Mouse (Mus musculus) cerebellum, adult (tissue): Measurements from ENCODE around the gene Erich4.

ENCODE experiments used
- ATAC-seq: cut with Nextera tagmentation; 2 replicates; pipeline ENCODE4 v1.9.2; 2017; ENCODE audit warnings: mild to moderate bottlenecking, moderate library complexity, mixed read lengths; ENCODE audit not compliant: insufficient number of reproducible peaks, low FRiP score, low TSS enrichment

Erich4 gene

DNA sequence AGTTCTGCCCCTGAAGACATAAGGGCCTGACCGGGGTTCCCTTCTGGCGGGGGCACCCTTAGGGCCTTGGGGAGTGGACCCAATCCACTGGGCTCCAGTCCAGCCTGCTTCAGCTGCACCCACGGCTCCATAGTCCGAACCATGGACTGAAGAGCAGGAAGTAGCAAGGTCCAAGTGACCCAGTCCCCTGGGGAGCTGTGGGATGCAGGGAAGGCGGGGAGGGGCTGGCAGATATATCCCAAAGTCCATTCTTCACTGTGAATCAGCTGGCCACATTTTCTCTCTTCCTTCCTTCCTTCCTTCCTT is at the start of gene Erich4:
Gene Erich4, minus strand, starts transcription at position 187 of the 306 bp plus-strand sequence.
- no peak for ATAC-seq

DNA sequence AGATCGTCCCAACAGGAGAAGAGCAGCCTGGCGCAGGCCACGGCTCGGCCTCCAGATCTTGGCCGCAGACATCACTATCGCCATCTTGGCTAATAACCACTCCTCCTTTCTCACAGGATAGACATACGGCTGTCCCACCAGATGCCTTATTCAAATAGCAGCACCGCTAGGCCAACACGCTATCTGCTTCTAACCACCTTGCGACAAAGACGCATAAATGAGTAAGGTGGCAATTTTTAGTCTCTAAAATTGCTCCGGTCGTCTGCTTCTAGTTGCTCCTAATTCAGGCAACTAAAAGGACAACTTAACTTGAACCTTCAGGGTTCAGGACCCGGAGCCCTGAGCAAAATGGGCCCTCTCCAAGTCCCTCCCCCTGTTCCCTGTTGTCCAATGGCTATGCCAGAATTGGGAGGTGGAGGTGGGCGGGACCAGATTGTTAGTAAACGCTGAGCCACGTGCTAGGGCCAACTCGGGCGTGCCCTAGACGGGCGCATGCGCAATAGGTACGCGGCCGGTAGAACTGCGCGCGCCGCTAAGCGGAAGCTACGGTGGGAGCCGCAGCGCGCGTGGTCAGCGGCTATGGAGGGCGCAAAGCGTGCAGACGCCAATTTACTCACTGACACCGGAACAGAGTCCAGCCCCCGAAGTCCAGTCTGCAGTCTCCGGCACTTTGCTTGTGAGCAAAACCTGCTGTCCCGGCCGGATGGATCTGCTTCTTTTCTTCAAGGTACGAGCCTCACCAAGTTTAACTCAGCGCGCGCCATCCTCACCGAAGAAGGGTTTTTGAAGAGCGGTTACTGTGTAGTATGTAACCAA is 43.2 kb upstream of the Erich4 start, which contains the start of the genes Bckdha and Exosc5:
Gene Bckdha, minus strand, starts transcription at position 325 of the 816 bp plus-strand sequence.
Gene Exosc5, plus strand, starts transcription at position 508 of the 816 bp plus-strand sequence.
- peak; percentile 90 for ATAC-seq

DNA sequence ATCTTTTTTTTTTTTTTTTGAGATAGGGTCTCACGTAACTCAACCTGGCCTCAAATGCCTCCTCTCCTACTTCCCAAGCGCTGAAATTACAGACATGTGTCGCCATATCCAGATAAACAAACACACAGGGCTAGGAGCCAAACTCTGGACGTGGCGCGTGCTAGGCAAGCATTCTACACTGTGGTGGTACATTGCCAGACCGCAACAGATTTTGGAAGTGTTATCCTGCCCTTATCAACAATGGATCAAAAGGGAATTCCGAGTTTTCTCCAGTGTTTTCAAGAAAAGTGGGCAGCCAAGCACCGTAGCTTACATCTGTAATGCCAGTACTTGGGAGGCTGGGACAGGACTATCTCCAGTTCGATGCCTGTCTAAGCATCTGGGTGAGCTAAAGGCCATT is 42.1 kb upstream of the Erich4 start:
- ATAC-seq = no peak

DNA sequence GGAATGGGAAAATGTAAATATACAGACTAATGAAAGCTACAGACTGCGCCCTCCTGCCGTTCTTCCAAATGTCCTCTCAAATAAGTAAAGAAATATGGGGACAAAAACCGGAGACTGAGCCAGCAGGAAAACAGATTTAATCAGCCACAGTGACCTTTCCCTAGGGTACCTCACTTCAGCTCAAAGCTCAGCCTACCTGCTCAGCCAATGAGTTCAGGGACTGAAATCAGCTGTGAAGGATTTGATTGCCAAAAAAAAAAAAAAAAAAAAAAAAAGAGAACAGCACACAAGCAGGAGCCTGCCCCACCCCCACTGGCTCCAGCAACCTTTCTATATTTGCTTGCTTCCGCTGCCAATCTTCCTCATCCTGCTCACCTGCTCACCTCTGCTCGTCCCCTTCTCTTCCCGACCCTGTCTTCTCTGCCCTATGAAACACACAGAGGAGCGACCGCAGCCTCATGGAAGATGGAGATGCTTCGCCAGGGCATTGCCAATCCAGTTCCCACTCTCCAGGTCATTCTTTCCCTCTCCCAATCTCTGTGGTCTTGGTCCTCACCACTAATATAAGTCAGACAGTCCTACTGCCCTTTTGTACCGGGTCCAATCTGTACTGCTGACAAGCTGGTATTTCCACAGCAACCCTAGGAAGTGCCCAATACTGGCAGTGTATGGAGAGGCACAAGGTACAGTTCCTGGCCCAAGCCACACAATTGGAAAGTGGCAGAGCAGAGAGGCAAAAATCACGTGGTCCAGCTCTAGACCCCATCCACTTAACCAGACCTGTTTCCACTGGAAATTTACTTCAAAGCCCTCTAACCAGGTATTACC is 40.1 kb upstream of the Erich4 start:
- no peak for ATAC-seq

DNA sequence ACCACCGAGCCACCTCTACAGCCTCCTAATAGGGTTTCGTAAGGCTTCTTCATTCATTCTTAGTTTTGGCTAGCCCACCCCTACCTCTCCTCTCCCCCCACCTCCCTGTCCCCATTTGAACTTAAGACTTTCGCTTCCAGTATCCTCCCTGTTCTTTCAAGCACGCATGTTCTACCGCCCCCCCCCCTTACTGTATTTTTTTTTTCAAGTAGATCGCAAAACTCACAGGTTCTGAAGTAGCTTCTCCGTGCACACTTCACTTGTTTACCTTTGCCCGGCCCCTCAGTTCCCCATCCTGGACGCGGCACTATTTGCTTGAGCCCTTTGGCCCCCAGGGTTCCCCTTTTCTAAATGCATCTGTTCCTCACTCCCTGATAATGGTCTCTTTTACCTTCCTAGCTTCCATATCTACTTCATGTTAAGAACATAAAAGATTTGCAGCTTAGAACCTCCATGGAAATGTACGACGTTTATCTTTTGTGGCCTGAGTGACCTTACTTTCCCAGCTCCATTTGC is 36.6 kb upstream of the Erich4 start:
- no peak for ATAC-seq

DNA sequence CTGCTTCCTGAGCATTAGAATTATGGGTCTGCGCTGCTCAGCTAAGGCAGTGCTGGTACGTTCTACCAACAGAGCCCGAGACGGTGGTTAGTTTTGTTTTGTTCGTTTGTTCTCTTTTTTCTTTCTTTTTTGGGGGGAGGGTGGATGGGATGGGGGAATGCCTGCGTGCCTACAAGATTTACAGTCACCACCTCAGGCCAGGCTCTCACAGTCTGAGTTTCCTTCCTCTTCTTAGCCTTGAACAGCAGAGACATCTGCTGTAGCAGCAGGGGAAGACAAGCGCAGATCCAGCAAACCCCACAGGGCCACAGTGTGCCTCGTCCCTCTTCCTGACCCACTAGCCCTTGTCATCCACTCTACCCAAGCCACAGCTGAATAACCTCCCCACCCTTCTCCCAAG is 35.6 kb upstream of the Erich4 start:
- ATAC-seq = peak; percentile 52; the same call in 1 of the 2 replicates

DNA sequence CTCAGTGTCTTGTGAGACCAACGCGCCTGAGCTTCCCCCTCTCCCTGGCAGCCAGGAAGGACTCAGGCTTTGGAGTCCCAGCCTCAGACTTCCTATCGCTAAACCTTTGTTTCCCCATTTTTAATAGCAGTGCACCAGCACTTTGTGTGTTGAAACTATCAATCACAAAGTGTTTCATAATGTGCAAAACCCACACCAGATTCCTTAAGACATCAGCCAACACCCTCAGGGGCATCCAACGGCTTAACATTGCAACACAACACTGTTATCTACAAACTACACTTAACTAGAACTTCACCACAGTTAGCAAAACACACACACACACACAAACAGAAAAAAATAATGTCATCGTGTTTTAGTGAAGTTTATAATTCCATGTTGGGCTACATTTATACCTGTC is 34.1 kb upstream of the Erich4 start:
- no peak for ATAC-seq

DNA sequence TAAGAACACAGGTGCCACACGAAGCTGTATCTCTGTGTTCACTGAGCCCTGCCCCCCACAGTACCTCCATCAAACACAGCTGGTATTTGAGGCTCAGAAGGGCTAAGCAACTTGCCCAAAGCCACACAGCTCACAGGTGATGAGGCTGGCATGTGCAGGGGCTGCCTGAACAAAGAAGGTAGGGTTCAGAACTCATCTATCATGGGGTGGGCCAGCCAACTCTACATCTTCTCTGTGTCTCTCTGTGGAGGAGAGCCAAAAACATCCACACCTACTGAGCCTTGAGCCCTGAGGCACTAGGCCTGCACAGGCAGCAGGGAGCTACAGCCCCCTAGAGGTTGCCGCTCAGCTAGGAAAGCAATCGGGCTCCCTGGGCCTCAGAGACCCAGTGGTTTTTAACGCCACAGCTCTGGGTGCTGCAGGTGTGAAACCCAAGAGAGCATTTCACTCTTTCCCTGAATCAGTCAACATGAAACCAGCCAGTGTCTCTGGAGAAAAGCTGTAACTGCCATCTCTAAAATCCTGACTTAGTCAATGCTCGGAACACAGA is 32.0 kb upstream of the Erich4 start:
- ATAC-seq = no peak

DNA sequence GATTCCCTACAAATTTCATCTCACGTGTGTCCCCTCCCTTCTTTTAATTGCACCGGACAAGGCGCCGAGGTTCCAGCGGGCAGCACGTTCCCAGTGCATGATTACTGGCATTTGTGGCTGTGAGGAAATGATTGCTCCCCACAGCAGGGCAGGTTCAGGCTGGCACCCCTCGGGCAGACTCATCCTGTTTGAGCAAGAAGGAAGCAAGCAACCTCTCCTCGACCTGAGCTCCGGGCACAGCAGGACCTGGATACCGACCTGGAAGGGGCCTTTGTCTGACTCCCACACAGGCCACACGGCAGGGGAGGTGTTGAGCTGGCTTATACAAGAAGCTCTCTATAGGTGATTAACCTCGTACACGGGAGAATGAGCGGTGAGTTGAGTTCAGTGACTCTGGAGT is 29.4 kb upstream of the Erich4 start:
- no peak for ATAC-seq

DNA sequence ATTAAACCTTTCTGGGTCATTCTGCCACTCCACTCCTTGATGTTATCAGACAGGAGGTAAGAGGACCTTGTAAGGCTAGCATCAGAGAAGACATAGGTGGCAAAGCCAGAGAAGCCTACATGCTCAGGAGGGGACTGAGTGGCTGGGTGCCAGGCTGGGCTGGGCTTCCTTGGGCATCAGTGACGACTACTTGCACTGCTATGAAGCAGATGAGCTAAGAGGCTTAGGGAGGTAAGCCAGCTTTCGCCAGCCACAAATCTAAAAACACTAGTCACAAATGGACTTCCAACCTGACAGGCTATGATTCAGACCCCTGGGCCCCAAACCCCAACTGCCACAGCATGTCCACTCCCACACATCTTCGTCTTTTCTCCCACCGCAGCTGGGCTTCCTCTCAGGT is 28.9 kb upstream of the Erich4 start:
- no peak for ATAC-seq

DNA sequence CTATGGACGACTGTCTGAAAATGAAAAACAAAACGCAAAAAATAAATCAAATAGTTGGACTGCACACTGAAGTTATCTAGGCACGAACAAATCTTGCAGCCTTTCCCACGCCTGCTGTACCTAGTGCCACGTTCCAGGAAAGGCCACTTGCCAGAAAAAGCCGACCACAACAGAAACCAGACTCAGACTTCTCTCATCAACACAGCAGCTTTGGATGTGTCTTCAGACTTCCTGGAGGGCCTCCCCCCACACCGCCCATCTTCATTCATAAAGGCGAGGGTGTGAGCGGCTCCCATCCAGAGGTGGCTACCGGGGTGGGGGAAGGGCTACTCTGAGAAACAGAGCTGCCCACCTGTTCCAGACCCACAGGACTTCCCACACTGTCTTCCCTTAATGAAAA is 28.4 kb upstream of the Erich4 start:
- ATAC-seq = no peak

DNA sequence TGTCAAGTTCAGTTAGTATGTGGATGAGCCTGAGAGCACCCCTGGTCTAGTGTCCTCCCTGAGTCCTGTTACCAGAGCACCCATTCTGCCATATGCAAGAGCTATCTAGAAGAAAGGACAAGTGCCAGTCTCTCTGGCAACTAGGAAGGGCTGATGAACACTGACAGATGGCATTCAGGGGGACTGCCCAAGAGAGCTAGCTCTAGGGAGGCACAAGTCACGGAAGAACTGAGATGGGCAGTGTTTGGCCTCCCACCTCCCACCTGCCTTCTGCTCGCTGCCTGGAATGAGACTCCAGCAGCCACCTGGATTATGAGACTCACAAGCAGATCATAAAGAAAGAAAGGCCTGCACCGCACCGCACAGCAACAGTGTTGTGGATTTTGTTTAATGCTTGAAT is 24.1 kb upstream of the Erich4 start:
- ATAC-seq = no peak

DNA sequence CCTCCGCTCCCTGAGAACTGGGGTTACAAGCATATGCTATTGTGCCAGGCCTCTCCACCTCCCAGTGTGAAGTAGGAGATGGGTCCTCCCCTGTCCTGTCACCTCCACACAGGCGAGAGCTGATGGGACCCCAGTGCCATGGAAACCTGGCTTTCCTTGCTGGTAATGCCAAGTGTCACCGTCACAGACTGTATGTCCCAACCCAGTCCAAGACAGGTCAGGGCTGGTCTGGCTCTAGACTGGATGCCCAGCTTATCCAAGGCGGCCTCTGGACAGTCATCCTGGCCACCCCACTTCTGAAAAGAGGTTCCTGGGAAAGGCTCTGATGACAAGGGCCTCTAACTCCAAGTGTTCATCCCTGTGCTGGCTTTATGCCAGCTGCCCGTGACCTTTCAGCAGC is 21.4 kb upstream of the Erich4 start:
- ATAC-seq = no peak

DNA sequence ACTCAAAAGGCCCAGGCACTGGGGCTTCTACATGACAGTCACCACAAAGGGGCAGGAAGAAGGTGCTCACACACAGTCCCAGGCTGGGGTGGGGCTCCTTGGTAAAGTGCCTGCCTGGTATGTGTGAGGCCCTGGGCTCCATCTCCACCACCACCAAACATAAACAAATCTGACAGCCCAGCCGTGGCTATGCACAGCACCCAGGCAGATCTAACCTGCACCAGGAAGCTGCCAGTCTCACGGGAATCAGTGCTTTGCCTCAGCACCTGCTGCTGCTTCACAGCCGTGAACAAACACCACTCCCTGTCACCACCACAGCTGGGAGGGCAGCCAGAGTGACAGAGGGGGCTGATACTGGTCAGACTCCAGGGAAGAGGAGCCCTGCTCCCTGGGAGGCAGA is 20.7 kb upstream of the Erich4 start:
- no peak for ATAC-seq

DNA sequence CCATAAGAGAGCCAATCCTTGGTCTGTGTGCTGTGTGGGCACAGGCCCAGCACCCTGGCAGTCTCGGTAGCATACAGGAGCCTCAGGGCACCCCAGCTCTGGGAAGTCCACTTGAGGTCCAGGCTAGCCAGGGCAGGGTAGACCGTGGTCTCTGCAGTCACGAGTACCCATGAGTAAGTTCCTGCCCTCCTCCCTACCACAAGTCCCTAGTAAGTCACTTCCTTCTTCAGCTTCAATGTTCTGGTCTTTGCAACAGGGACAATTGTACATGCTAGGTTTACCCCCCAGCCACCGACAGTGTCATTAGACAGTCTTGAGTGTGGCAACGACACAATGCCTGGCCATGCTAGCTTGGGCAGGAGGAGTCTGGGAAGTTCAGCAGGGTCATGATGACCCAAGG is 17.0 kb upstream of the Erich4 start:
- no peak for ATAC-seq

DNA sequence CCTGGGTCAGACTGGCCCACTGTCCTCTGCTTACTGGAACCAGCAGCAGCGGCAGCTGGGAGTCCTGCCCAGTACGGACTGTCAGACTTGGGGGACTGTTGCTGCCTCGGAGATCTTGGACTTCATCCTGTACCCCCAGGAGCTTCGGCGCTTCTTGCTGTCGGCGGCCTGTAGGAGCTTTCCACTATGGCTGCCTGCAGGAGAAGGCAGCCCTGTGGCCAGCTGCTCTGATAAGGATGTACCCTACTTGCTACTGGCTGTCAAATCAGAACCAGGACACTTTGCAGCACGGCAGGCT is 12.6 kb upstream of the Erich4 start:
- ATAC-seq = no peak

DNA sequence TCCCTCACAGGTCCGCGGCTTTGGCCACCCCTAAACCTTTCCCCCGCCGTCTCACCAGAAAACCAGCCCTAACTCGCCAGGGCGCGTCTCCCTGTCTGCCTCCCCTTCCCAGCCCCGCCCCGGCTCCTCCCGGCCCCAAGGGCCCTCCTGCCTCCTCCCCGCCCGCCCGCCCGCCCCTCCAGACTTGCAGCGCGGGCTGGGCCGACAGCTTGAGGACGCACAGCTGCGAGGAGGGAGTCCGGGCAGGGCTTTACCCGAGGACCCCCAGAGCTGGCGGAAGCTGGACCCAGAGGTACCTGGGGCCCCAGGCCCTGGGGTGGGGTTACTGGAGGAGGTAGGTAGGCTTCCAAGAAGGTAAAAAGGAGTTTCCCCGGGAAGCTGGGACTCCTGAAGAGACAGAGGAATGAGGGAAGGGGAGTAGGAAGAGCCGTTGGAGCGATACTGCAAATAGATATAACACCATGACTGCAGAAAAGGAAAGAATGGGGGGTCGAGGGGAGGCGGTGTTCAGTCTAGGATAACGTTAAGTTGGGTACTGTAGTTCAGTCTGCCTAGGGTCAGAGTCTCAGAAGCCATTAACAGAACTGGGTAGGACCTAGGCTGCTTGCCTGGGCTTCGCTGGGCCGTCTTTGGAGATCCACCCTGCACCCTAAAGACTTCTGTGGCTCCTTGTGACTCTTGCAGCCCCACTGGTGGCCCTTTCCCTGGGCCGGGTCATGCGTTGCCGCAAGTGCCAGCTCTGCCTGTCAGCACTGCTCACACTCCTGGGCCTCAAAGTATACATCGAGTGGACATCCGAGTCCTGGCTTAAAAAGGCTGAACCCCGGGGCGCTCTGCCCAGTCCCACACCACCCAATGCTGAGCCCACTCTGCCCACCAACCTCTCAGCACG is 12.0 kb upstream of the Erich4 start:
- ATAC-seq = no peak

DNA sequence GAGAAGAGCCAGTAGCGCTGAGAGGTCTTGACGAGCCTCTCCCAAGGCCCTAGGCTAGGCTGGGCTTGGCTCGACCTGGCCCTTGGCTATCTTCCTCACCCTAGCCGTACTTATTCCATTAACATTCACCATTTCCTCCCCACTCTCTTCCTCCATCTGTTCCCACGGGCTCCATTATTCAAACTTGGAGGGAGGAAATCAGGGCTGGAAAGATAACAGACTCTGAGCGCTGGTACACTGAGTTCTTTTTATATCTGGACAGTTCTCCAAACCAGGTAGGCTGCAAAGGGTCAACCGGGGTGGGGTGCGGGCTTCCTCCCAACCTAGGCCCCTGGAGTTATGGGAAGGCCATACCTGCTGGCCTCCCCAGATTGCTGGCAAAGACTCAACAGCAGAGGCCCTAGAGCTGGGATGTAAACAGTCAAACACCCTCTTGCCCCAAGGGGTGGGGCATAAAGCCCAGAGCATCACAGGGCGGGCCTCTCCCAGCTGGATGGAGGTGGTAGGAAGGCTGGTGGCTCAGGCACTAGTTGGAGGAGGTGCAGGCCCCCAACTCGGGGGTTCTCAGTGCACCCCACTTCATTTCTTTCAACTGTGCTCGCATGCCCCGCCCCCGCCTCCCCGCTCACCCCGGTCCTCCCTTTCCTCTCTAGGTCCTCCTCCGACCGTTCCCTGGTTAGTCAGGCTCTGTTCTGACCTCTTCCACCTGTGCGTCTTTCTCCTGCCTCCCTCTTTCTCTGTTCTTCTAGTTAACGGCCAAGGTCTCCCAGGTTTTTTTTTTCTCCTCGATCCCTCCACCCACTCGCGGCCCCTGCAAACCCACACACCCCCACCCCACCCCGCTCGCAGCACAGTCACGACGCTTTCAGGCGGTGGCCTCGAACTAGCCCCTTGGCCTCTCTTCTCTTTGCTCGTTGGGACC is 11.1 kb upstream of the Erich4 start, which contains the start of gene B3gnt8:
Gene B3gnt8, plus strand, starts transcription at position 146 of the 922 bp plus-strand sequence.
- ATAC-seq = 0 out of 2 replicates have a peak, but pooled peaks have one; percentile 24

DNA sequence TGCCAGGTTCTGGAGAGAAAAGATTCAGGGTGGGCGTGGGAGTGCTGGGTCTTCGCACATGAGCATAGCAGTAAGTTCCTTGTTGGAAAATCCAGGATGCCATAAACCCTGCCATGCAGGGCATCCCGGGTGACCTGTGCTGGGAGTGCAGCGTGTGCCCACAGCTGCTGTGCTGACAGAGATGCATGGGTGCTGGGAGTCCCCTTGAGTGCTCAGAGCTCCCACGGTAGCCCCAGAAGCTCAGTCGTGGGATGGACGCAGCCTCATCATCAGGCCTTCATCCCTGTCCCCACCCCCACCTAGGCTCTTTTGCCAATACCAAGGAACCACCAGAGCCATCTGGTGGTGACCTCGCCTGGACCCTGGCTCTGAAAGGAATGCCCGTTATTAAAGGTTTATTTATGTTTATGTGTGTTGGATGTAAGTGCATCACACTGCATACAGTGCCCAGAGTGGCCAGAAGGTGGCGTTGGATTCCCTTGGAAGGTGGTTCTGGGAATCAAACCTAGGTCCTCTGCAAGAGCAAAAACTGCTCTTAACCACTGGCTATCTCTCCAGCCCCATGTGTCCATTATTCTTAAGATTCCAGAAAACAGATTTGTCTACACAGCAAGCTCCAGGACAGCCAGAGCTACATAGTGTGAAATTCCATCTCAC is 10.0 kb upstream of the Erich4 start:
- ATAC-seq = no peak
